Comparison of ENCODE assay signal across 29 mouse cellular contexts in the genomic region with DNA sequence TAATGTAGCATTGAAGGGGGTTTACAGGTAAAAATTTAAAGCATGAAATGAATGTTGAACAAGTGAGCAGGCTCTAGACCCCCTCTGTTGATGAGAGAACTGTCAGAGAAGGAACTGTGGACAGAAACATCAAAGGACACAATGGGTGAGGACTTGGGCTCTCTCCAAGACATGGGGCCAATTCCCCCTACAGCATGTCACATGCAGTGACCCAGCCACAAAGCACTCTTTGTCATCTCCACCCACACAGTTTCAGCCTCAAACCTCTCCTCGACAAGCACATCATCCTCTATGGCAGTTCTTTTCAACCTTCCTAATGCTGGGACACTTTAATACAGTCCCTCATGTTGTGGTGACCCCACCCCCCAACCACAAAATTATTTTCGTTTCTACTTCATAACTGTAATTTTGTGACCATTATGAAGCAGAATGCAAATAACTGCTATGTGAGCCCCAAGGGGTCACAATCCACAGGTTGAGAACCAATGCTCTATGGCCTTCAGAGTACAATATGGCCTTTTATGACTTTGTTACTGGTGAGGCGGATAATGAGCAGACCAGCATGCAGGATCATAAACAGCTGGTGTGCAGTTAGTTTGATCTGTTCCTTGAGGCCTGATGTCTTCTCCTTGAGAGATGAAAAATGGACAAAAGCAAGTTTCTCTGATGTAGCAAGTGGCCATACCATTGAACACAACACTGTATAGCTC. TPM values are rescaled to one million over a fixed set of nuclear protein-coding genes. Genes with fewer than 3 reads are reported as not detected.
DNase-seq lines count a peak whose midpoint lies in the region; TF ChIP-seq lines count a peak whose summit lies in the region.
"Had no signal": no experiment of that assay in that cellular context is flagged by ENCODE, and none has a peak within 500 bp of the region (broad histone marks: within the 10 kb centered on the region; RNA-seq: fewer than 3 reads in every experiment).

No protein-coding gene starts in this region.

- H3K4me3 ChIP-seq in layer of hippocampus, adult 2 months, result no peak overlapping the region
- H3K4me3 ChIP-seq: embryonic facial prominence, embryonic 10.5 days; embryonic facial prominence, embryonic 15.5 days; forebrain, embryonic 13.5 days; hindbrain, embryonic 12.5 days; limb, embryonic 13.5 days; megakaryocyte, embryonic 14.5 days; midbrain, embryonic 12.5 days; myocyte; neural tube, embryonic 12.5 days; stomach, embryonic 15.5 days had no signal

- DNase-seq in layer of hippocampus, adult 2 months (ENCODE audit: low spot score in 2 of 2), result no peak
- no peak for DNase-seq in layer of hippocampus, postnatal 10 days (ENCODE audit: low spot score in 2 of 2)
- peak; percentile 14 for DNase-seq in testis, postnatal 14 days (ENCODE audit: low spot score)
- no peak for DNase-seq in testis, postnatal 10 days (ENCODE audit: low spot score)
- peak; percentile 18 for DNase-seq in fat pad, adult 2 months (ENCODE audit: extremely low read depth, low read depth, low spot score)
- no peak for DNase-seq in adrenal gland, adult 8-10 months
- no peak for DNase-seq in heart, adult 11 months
- DNase-seq: adrenal gland, postnatal 10 days; B cell, adult 2 months; cerebellum, adult 11-12 months; cerebellum, postnatal 14 days; gastrocnemius, postnatal 25 days; heart, adult 18-20 months; heart, postnatal 36 days; lung, postnatal 4 days; right cerebral cortex, postnatal 14 days; thymus, adult 18-20 months; thymus, postnatal 25 days had no signal

- peak overlapping the region; percentile 28 for H3K27ac ChIP-seq in layer of hippocampus, adult 2 months
- H3K27ac ChIP-seq: embryonic facial prominence, embryonic 10.5 days; embryonic facial prominence, embryonic 15.5 days; forebrain, embryonic 13.5 days; hindbrain, embryonic 12.5 days; kidney, postnatal 0 days; limb, embryonic 13.5 days; midbrain, embryonic 12.5 days; neural tube, embryonic 12.5 days; stomach, embryonic 15.5 days had no signal

- TF ChIP-seq CTCF in layer of hippocampus, adult 2 months (conservative IDR thresholded peaks at IDR 0.05), result no peak

RNA-seq across cellular contexts. Expression of gene Arnt2, which starts 10.8 kb away (rescaled TPM):
- total RNA-seq in layer of hippocampus, adult 2 months (2021), result 100 to 1,000 TPM; 146 to 163 TPM
- 100 to 1,000 TPM; 160 to 172 TPM for total RNA-seq in layer of hippocampus, postnatal 10 days (2021)
- total RNA-seq in adrenal gland, adult 8-10 months (2022), result 10 to 100 TPM; 41.3 to 62.9 (median 50.8) TPM

Comparison
In these comparisons a context has a peak if more than half of its experiments do, and no peak if none do; other contexts are left out.
1. DNase-seq: peak in testis, postnatal 14 days (single experiment) and fat pad, adult 2 months (single experiment); none in layer of hippocampus, adult 2 months (0 of 2), layer of hippocampus, postnatal 10 days (0 of 2), testis, postnatal 10 days (single experiment), adrenal gland, adult 8-10 months (single experiment) and heart, adult 11 months (single experiment).